ENCODE assay signal across 8 mouse cellular contexts in genomic region chr4:152491250-152491899, GRCm38 (mm10). TPM values are rescaled to one million over a fixed set of nuclear protein-coding genes. Genes with fewer than 3 reads are reported as not detected.
DNase-seq lines count a peak whose midpoint lies in the region; ATAC-seq and TF ChIP-seq lines count a peak whose summit lies in the region.

No protein-coding gene starts in this region.

- TF ChIP-seq CTCF in gastrocnemius, adult 2 months (IDR thresholded peaks at IDR 0.05) = peak; percentile 86
- peak; percentile 67 for TF ChIP-seq CTCF in kidney, adult 2 months (conservative IDR thresholded peaks at IDR 0.05; ENCODE audit: insufficient read depth, insufficient read length, low read depth, low read length)

- H3K27ac ChIP-seq in liver, embryonic 12.5 days = no peak overlapping the region
- no peak overlapping the region for H3K27ac ChIP-seq in gastrocnemius, adult 2 months
- no peak overlapping the region for H3K27ac ChIP-seq in kidney, adult 2 months (ENCODE audit: insufficient read depth, low read depth, low read length)
- H3K27ac ChIP-seq in limb, embryonic 11.5 days (replicated peaks; ENCODE audit: low read depth, low read length) = no peak overlapping the region

- H3K4me2 ChIP-seq in liver, embryonic 12.5 days = no peak overlapping the region
- H3K4me2 ChIP-seq in limb, embryonic 11.5 days (ENCODE audit: low read depth, severe bottlenecking) = no peak overlapping the region

- peaks cover 6% of the 10 kb centered on the region; the same call in 1 of the 2 replicates for H3K27me3 ChIP-seq in liver, embryonic 12.5 days (replicated peaks)
- H3K27me3 ChIP-seq in kidney, adult 2 months (replicated peaks; ENCODE audit: control insufficient read depth, insufficient read depth, low read length) = no peaks in the 10 kb centered on the region
- no peaks in the 10 kb centered on the region for H3K27me3 ChIP-seq in limb, embryonic 11.5 days (ENCODE audit: control insufficient read depth, insufficient read depth, low read length)

- intact Hi-C loops in gastrocnemius, adult 2 months (cut with DNase I) = loop anchor here (2.0 to 5.0 kb wide), 2 partner anchors 149 to 164 kb away; partner anchors contain the start of gene Rpl22

- H3K4me3 ChIP-seq in liver, embryonic 12.5 days = no peak overlapping the region
- H3K4me3 ChIP-seq in gastrocnemius, adult 2 months = no peak overlapping the region
- H3K4me3 ChIP-seq in kidney, adult 2 months (ENCODE audit: insufficient read depth, low read depth, low read length) = no peak overlapping the region
- H3K4me3 ChIP-seq in limb, embryonic 11.5 days (ENCODE audit: low read depth, low read length) = no peak overlapping the region

- H3K4me1 ChIP-seq in liver, embryonic 12.5 days = no peaks in the 10 kb centered on the region
- H3K4me1 ChIP-seq in kidney, adult 2 months (ENCODE audit: control insufficient read depth, insufficient read depth, low read length) = no peaks in the 10 kb centered on the region
- no peaks in the 10 kb centered on the region for H3K4me1 ChIP-seq in limb, embryonic 11.5 days (ENCODE audit: control insufficient read depth, insufficient read depth, low read length)

- H3K36me3 ChIP-seq in liver, embryonic 12.5 days = no peaks in the 10 kb centered on the region
- no peaks in the 10 kb centered on the region for H3K36me3 ChIP-seq in kidney, adult 2 months (ENCODE audit: control insufficient read depth, insufficient read depth, low read length)
- H3K36me3 ChIP-seq in limb, embryonic 11.5 days (ENCODE audit: control insufficient read depth, insufficient read depth, low read length) = no peaks in the 10 kb centered on the region

- no peak for ATAC-seq in liver, embryonic 12.5 days
- no peak for ATAC-seq in limb, embryonic 11.5 days (ENCODE audit: insufficient number of reproducible peaks, low FRiP score, low TSS enrichment, low read depth)

- 33% methylated on average over 15 of the region's 15 CpGs for WGBS in liver, embryonic 12.5 days (ENCODE audit: insufficient replicate concordance)
- 52% methylated on average over 15 of the region's 15 CpGs for WGBS in kidney, adult 2 months
- WGBS in limb, embryonic 11.5 days = 52% methylated on average over 15 of the region's 15 CpGs

- H3K9ac ChIP-seq in liver, embryonic 12.5 days = no peak overlapping the region
- H3K9ac ChIP-seq in limb, embryonic 11.5 days (ENCODE audit: low read length) = no peak overlapping the region

- no peak for TF ChIP-seq POLR2A in kidney, adult 2 months (IDR thresholded peaks at IDR 0.05; ENCODE audit: low read depth, low read length)

- H3K9me3 ChIP-seq in liver, embryonic 12.5 days (replicated peaks) = peaks cover 5% of the 10 kb centered on the region; the same call in 1 of the 2 replicates
- no peaks in the 10 kb centered on the region for H3K9me3 ChIP-seq in limb, embryonic 11.5 days (ENCODE audit: control insufficient read depth, low read length)

- peak; percentile 58 for DNase-seq in liver
- DNase-seq in cerebellum, postnatal 10 days = peak; percentile 92 to 96
- peak; percentile 77 for DNase-seq in gastrocnemius, adult 2 months
- peak; percentile 77 for DNase-seq in kidney, adult 2 months
- peak; percentile 83 for DNase-seq in limb, embryonic 11.5 days (ENCODE audit: low spot score)
- DNase-seq in naive thymus-derived CD4-positive, alpha-beta T cell, adult 2 months (ENCODE audit: low read depth) = peak; percentile 91
- peak; percentile 62 to 71 for DNase-seq in spleen, postnatal 14 days (ENCODE audit: low spot score in 2 of 2)

RNA-seq across cellular contexts. Expression of gene Kcnab2, which starts 13.7 kb away (rescaled TPM):
- polyA plus RNA-seq in liver, embryonic 12.5 days (2016; fragmentation: Nextera tagmentation; extraction: Ambion mirVana) = 8.3 and 9.3 TPM in 2 replicates
- total RNA-seq in gastrocnemius, adult 2 months (2021) = 1 to 10 TPM in 1 of 2 experiments, under 1 TPM in 1; 0.51 to 1.6 TPM
- 4.6 and 6.1 TPM in 2 replicates for polyA plus RNA-seq in kidney, adult 2 months (2012; rRNA removed)
- 3.6 and 3.7 TPM in 2 replicates for polyA plus RNA-seq in limb, embryonic 11.5 days (2014; fragmentation: Nextera tagmentation; extraction: Ambion mirVana)

RNA-seq across cellular contexts. Expression of gene Nphp4, which starts 14.9 kb away (rescaled TPM):
- polyA plus RNA-seq in liver, embryonic 12.5 days (2016; fragmentation: Nextera tagmentation; extraction: Ambion mirVana) = 0.39 and 0.41 TPM in 2 replicates
- under 1 TPM; 0.48 to 0.53 TPM for total RNA-seq in gastrocnemius, adult 2 months (2021)
- polyA plus RNA-seq in kidney, adult 2 months (2012; rRNA removed) = 2.2 and 2.4 TPM in 2 replicates
- 2.6 and 2.7 TPM in 2 replicates for polyA plus RNA-seq in limb, embryonic 11.5 days (2014; fragmentation: Nextera tagmentation; extraction: Ambion mirVana)
